Mouse (Mus musculus): Measurements from ENCODE around the gene Sstr1. TPM values are rescaled to one million over a fixed set of nuclear protein-coding genes. Genes with fewer than 3 reads are reported as not detected.

Gene Sstr1
- total RNA-seq (2021) = under 1 TPM in 1 of 2 experiments, not detected in 1; 0.13 TPM
- long read RNA-seq, experiment 1 = 0 reads
- long read RNA-seq, experiment 2 = 0 reads

DNA sequence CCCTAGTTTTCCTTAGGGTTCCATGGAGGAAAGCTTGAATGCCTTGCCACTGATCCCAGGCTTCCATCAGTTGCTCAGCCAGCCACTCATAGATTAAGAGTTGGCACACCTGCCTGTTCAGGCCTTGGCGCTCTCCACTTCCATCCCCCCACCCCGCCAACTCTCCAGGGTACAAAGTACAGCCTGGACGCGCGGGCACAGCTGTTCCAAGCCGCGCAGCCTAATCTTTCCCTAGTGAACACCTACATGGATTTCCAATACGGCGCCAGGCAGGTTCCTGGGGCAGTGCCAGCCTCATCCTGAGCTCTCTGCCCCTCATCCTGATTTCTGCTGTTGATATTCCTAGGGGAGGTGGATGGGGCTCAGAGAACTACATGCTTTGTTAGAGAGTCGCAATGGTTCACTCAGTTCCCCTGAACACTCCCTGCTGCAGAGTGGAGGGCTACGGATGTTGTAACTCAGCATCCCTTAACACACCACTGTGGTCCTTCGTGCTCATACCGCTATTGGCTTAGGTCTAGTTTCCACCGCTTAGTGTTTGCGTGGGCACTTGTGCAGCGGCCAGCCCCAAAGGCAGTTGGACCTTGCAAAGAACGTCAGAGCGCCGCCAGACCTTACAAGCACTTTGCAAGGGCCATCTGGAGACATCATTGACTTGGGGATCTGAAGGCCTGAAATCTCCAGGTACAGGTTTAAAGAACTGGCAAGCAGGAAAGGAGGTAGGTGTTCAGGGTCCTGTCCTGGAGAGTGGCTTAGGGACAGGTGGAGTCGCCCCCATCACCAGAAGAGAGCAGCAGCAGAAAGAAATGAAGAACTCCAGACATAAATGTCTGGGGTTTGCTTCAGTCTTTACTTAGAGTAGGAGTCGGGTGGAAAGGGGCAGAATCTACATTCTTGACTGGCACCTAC, at the start of gene Sstr1:
TSS of gene Sstr1 (plus strand) at position 610 of the 909 bp plus-strand sequence.
- DNase-seq = no peak

DNA sequence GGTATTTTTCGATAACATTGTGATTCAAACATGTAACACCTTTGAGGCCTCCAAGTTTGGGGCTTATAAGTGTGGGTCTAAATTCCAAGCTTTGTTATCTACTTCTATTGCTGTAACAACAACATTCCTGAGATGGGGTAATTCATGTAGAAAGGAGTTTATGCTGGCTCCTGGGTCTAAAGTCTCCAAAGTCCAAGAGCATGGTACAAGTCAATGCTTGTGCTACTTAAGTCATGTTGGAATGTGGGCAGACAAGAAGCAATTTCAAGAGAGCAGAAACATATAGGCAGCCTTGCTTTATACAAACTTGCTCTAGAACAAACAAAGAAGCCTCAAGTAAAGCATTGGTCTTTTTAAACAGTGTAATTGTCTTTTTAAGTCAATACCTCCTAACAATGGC, 12.8 kb upstream of the Sstr1 start:
- DNase-seq = no peak

DNA sequence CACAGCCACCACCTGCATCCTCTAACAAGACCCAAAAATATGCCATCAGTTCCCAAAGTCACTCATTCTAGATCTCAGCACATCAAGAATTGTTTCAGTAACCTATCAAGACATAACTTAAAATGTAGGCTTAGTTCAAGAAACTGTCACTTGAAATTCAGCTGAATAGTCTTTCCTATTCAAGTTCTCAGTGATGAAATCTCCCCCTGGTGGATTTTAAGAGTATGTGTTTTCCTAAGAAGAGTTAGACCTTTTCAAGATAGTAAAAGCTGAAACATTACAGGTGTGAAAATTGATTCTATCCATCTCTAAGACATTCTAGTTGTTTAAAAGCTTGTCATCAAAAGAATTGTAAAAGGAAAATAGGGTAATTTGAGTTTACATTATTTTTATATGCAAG, 10.4 kb upstream of the Sstr1 start:
- DNase-seq = no peak

DNA sequence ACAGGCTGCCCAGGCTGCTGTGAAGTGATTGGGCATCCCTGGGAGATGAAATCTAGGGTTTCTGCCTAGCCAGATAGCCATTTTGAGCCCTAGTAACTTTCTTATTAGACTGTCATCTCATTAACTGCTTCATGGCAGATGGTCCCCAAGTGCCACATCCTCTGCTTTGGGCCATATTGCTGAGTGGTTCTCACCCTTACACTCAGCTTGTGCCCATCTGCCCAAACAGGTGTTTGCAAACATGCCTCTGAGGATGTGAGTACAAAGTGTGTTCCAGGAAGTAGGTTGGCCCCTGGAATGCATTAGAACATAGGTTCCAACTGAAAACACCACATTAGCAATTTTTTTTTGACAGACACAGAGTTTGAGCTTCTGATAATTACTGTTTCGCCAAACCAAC, 3.6 kb upstream of the Sstr1 start:
- DNase-seq = no peak

DNA sequence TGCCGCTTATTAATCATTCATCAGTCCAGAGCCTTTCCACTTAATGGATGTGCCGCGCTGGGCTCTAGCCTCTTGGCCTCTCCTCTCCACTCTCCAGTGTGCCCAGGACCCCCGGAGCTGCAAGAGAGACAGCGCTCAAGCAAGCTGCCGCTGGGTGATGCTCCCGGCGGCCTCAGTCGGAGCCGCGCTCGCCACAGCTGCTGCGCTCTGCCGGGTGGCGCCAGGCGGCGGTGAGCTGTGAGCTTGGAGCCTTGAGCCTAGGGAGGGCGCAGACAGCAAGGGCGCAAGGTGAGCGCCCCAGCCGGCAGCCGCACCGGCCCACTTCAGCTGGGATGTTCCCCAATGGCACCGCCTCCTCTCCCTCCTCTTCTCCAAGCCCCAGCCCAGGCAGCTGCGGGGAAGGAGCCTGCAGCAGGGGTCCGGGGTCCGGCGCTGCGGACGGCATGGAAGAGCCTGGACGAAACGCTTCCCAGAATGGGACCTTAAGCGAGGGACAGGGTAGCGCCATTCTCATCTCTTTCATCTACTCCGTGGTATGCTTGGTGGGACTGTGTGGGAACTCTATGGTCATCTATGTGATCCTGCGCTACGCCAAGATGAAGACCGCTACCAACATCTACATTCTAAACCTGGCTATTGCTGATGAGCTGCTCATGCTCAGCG, 820 bp downstream of the Sstr1 start:
- DNase-seq = no peak

DNA sequence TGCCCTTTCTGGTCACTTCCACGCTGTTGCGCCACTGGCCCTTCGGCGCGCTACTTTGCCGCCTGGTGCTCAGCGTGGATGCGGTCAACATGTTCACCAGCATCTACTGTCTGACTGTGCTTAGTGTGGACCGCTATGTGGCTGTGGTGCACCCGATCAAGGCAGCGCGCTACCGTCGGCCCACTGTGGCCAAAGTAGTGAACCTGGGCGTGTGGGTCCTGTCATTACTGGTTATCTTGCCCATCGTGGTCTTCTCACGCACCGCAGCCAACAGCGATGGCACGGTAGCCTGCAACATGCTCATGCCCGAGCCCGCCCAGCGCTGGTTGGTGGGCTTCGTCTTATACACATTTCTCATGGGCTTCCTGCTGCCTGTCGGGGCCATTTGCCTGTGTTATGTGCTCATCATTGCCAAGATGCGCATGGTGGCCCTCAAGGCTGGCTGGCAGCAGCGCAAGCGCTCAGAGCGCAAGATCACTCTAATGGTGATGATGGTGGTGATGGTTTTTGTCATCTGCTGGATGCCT, 1.4 kb downstream of the Sstr1 start:
- DNase-seq = no peak

DNA sequence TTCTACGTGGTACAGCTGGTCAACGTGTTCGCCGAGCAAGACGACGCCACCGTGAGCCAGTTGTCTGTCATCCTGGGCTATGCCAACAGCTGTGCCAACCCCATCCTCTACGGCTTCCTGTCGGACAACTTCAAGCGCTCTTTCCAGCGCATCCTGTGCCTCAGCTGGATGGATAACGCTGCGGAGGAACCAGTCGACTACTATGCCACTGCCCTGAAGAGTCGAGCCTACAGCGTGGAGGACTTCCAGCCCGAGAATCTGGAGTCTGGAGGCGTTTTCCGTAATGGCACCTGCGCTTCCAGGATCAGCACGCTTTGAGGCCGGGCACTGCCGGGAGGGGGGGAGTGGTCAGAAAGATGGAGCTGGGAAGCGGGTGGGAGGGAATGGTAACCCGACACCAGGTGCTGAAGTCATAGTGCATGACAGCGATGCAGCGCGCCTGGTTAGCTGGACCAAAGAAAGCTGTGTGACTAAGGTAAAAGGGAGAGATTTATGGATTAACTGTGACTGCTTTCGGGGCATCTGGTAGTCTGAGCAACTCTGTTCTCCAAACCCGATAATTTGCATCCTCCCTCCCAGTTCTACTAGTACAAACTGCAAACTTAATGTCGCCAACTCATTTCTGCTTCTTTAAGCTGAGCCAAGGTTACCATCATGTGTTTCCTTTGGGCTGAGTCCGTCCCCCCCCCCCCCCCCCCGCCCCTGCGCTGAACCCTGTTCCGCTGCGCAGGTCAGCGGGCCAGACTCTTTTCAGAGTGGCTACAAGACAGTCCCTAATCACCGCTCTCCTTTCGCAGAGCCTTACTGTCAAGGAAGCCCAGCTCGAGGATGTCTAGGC, 2.1 kb downstream of the Sstr1 start:
- peak in 1 of 2 experiments; percentile 9 for DNase-seq

DNA sequence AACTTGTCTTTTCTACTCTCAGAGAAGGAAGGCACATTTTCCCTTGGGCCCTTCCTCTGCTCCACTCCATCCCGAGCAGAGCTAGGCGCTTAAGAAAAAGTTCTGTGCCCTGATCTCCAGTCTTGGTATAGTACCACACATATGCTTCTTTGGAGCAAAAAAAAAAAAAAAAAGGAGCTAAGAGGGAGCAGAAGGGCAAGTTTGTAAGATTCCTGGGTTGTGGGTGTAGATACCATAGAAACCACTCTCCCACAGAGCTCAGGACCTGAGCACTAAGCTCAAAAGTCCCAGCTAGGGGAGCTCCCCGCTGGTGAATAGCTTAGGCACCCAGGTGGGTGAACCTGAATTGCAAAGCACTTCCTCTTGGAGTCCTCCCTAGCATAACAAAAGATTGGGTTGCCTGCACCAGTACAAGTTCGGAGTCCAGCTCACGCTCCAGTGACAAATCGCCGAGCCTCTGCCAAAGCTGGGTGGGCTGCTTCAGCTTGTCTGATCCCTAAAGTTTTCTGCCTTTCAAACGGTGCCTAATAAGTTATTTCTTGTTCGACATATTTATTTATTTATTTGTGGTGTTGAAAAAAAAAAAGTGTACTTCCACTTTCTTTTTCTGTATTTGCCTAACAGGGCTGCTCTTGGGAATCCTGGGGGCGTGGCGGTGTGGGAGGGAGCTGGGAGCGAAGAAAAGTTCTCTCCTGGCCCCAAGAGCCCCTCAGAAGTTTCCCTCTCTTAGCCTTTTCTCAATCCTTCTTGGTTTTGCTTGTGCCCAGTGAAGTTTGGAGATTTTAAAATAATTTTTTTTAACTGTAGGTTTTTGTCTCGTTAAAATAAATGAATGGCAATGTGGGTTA, 2.9 kb downstream of the Sstr1 start:
- peak in 1 of 2 experiments; percentile 20 for DNase-seq

DNA sequence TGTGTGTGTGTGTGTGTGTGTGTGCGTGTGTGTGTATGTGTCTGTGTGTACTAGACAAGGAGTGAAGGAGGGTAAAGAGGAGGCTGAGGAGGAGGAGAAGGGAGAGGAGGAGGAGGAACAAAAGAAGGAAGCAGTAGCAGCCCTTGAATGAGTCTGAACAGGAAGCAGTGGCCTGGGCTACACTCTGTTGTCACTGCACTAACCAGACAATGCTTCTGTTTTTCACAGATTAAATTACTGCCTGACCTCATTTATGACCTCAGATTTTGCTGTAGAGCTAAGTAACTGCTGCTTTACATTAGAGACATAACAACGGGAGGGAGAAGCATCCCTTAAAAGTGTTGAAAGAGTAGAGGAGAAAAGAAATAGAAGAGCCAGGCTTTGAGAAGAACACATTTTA, 4.6 kb downstream of the Sstr1 start:
- DNase-seq = no peak

DNA sequence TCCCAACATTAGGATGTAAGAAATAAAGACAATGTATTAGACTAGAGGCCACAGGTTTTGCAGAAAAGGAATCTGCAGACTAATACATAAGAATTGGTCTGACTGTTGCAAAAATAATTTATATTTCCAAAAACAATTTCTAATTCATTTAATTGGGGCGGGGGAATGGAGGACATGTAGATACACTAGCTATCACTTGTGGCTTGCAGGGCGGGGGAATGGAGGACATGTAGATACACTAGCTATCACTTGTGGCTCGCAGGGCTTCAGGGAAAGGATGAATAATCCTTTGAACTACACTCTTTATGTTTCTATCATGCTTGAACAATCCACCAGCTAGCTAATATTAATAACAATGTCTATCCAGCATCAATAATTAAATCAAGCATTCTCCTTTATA, 7.5 kb downstream of the Sstr1 start:
- no peak for DNase-seq

DNA sequence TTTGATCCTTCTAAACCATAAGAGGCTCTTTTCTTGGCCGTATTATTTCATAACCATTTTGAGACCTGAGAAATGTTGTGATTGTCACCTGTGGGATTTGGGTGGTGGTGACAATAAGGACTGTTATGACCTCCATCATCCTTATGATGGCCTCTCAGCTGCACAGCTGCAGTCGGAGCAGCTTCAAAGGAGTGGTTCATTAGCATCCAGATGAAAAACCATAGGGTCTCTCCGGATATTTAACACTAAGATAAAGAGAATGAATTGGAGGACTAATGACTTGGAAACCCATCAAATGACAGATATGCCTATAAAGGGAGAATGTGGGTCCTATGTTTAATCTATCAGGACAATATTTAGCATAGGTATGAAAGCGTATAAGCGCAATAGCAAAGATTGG, 14.1 kb downstream of the Sstr1 start:
- DNase-seq = no peak

DNA sequence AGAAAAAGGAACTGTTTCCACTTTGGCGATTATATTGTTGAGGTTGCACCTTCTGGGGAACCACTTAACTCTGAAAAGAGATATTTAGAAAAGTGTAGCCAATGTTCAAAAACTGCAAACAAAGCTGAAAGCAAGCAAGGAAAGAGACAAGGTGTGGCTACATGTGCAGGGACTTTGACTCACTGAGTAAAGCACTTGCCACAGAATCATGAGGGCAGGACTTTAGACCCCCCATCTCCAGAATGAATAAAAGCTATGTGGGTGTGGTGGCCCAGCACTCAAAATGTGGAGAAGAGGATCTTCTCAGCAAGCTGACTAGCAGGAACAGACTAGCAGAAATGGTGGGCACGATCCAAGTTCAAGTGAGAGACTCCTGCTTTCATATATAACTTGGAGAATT, 20.9 kb downstream of the Sstr1 start:
- DNase-seq = no peak

DNA sequence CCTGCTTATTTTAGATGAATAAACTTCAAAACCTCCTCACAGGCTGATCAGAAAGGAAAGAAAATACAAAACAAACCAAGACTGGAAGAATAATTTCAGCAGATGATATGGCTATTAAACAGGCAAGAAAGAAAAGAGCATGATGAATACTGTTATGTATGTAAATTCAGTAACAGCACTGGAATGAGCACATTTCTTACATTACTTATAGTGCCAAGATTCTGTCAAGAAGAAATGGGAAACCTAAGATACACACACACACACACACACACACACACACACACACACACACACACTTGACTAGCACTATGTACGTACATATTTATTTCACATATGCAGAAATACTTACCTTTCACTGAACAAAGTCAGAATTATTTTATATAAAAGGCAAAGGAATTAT, 40.3 kb downstream of the Sstr1 start:
- no peak for DNase-seq

Other genes with a start within 250 kb of the Sstr1 start
- gene Clec14a, start 57.5 kb downstream of the Sstr1 start, total RNA-seq (2021) = 1 to 10 TPM; 8.7 to 8.8 TPM